Mouse (Mus musculus): ENCODE measurements around the gene Gpr35.
A peak's percentile ranks its signal among the peaks of the same experiment; 100 is the strongest.

Gene Gpr35

GRCm38 (mm10) chr1:92950607-92951006 is at the start of gene Gpr35:
Gene Gpr35 (plus strand): TSS chr1:92950865.
- ATAC-seq (ENCODE audit: low TSS enrichment): no peak

GRCm38 (mm10) chr1:92902786-92903185 is 47.9 kb upstream of the Gpr35 start, which contains the start of gene Ankmy1:
Gene Ankmy1 (minus strand): TSS chr1:92902906.
- peak; percentile 5; the same call in 1 of the 2 replicates for ATAC-seq (ENCODE audit: low TSS enrichment)

GRCm38 (mm10) chr1:92903627-92904026 is 47.0 kb upstream of the Gpr35 start:
- ATAC-seq (ENCODE audit: low TSS enrichment): no peak

DNA sequence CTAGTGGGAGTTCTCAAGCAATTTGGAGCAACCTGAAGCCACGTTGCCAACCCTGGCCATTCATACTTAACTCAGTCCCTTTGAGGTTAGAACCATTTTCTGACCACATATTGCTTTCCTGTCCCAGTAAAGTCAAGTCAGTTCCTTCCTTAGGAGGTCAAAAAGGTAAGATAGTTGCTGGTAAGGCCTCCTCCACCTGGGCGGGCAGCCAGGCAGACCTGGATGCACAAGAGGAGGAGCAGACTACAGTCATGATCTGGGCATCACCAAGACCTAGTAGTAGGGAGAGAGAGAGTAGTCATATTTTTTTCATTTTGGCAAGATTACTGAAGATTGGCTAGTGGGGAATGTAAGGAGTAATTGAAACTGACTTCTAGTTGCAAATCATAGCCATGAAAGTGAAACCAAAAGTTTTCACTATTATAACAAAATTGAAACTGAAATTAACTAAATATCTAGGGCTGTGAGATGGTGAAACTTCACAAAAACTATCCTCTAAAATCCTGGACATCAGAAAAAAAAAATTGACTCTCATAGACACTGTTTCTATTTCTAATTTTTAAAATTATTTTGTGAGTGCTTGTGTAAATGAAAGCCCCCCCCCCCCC is 44.9 kb upstream of the Gpr35 start:
- no peak for ATAC-seq (ENCODE audit: low TSS enrichment)

- ATAC-seq (ENCODE audit: low TSS enrichment): peak; percentile 53
Measured at GRCm38 (mm10) chr1:92906779-92907631, 43.7 kb upstream of the Gpr35 start, which contains the start of gene Dusp28. Gene Dusp28 (plus strand): TSS chr1:92906981.

DNA sequence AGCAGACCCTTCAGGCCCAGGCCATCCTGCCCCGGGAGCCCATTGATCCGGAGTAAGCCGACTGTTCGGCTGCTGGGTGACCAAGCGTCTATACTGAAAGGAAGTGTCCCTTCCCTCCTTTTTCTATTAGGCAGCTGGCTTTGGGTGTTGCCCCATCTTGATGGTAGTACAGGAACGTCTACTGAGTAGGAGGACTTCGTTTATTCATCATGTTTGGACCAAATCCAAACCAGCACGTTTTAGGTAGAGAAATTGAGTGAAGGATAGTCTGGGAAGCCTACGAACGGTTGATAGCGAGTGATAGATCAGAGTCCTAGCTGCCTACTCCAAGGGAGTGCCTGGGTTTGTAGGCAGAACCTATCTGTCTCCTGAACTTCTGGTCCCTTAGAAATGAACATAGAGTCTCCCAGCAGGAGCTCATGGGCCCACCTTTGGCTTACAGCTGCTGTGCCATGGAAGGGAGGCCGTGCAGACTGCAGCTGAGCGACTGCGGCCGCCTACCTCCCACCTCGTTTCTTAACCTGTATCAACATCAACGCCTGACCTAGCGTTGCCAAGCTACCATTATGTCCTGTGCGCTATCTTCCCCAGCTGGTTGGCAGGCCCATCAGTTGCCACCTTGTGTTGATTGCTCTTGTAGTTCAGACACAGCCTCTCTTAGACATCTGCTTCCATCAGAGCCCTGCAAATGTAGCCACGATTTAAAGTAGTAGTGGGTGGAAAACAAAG is 42.9 kb upstream of the Gpr35 start:
- no peak for ATAC-seq (ENCODE audit: low TSS enrichment)

GRCm38 (mm10) chr1:92908664-92909063 is 42.0 kb upstream of the Gpr35 start:
- no peak for ATAC-seq (ENCODE audit: low TSS enrichment)

- ATAC-seq (ENCODE audit: low TSS enrichment): no peak
Measured at GRCm38 (mm10) chr1:92909068-92909467, 41.6 kb upstream of the Gpr35 start.

DNA sequence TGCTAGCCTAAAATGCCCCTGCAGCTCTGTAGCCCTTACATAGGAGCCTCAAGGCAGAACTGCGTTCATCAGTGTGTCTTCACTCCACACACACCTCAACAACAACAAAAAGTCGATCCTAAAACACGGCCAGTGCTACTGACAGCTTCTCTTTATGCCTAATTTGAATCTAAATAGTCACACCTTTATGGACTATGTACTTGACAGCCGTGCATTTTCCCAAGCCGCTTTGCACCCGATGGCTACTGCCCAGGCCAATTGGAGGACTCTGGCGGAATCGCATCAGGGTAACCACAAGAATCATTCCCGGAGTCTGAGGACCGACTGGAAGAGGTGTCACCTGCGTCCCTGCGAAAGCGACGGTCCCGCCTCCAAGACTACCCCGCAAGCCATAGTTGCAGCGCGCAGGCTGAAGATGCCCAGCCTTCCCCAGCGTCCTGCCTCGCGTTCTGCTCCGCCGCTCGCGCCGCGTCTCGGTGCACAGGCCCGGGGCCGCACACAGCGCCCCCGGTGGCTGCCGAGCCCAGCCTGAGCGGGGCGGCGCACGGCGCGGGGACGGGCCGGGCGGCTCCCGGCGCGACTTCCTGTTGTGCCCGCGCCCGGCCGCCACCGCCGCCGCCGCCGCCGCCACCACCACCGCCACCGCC is 40.3 kb upstream of the Gpr35 start, which contains the start of gene Rnpepl1:
Gene Rnpepl1 (plus strand): TSS at position 545 of the 647 bp plus-strand sequence.
- ATAC-seq (ENCODE audit: low TSS enrichment): peak; percentile 55

GRCm38 (mm10) chr1:92910925-92911720 is 39.5 kb upstream of the Gpr35 start:
- ATAC-seq (ENCODE audit: low TSS enrichment): peak; percentile 14

DNA sequence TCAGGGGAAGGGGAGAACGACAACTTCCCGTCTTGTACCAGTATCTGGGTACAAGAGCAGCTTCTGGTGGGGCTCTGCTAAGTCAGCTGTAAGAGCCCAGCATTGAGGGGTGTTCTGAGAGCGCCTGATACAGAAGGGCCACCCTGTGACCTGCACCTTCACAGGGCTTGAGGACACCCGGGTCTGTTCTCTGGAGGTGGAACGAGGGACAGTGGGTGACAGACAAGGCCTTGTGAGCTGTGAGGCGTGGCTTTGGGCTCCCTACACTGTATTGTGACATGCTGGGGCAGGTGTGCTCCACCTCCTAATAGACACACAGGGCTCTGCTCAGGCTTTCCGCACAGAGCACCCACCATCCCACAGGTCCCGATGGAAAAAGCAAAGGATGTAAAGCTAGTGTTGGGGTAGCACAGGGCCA is 38.9 kb upstream of the Gpr35 start:
- ATAC-seq (ENCODE audit: low TSS enrichment): no peak

DNA sequence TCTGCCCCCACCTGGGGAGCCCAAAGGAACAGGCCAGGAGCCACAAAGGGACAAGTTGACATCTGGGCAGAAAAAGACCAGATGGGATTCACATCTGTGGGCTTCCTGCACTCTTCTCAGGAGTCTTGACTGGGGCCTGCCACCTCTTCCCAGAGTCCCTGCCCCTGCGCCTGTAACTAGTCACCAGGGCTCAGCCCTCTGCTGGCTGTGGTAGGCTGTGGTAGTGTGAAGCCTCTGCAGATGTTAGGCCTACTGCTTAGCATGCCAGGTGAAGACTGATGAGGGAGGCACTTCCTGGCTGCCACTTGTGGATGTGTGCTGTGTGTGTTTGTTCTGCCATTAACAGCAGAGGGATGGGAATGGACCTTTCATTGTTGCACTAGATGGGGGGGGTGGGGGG is 38.4 kb upstream of the Gpr35 start:
- no peak for ATAC-seq (ENCODE audit: low TSS enrichment)

DNA sequence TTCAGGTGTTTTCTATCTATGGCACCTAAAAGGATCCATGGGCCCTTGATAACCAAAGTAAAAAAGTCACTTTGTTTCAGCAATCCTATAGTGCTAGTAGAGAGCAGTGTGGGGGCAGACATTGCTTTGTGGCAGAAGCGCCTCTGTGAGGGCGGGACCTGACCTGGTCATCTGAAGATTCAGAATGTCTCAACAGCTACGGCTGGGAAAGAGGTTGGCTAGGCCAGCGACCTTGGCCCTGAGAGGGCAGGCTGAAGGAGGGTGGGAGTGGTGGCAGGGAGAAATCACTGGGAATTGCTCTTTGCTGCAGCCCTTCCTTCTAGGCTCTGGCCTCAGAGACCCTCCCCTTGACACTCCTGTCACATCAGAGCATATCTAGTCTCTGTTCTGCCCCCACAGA is 36.4 kb upstream of the Gpr35 start:
- ATAC-seq (ENCODE audit: low TSS enrichment): no peak

- ATAC-seq (ENCODE audit: low TSS enrichment): no peak
Measured at GRCm38 (mm10) chr1:92914993-92915392, 35.7 kb upstream of the Gpr35 start.

- ATAC-seq (ENCODE audit: low TSS enrichment): no peak
Measured at GRCm38 (mm10) chr1:92916725-92917124, 33.9 kb upstream of the Gpr35 start.

DNA sequence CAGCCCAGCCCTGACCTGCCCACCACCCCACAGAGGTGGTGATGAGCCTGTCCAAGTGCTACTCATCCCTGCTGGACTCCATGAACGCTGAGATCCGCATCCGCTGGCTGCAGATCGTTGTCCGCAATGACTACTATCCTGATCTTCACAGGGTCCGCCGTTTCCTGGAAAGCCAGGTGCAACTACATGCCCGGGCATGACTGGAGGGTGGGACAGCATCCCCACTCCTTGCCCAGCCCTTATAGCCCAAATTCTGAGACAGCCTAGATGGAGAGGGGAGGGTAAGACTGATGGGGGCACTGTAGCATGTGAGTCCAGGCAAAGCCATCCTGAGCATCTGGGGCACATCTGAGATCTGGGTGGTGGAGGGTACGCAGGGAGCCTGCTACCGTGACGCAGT is 31.5 kb upstream of the Gpr35 start:
- no peak for ATAC-seq (ENCODE audit: low TSS enrichment)

DNA sequence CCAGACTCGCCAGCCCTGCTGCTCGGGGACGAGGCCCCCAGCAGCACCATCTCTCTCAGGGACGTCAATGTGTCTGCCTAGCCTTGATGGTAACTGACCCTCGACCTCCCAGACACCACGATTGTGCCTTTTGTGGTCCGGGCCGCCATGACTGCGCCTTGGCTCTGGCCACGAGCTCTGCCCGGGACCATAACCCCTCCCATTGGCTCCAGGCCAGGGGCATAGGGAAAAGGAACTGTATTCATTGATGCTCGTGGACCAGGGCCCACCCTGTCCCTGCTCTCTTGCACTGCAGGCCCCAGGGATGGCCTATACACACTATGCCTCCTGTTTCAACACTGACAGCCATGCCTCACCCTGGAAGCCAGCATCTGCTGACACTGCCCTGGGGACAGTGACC is 30.9 kb upstream of the Gpr35 start:
- no peak for ATAC-seq (ENCODE audit: low TSS enrichment)

GRCm38 (mm10) chr1:92920474-92921200 is 30.0 kb upstream of the Gpr35 start:
- no peak for ATAC-seq (ENCODE audit: low TSS enrichment)

GRCm38 (mm10) chr1:92921496-92921895 is 29.2 kb upstream of the Gpr35 start:
- ATAC-seq (ENCODE audit: low TSS enrichment): no peak

- no peak for ATAC-seq (ENCODE audit: low TSS enrichment)
Measured at GRCm38 (mm10) chr1:92930171-92930706, 20.4 kb upstream of the Gpr35 start.

Measured in frontal cortex, adult (tissue).